Mouse (Mus musculus) hematopoietic stem cell, adult 5-6 weeks (primary cell): ENCODE measurements at regions not wholly inside any gene's neighbourhood (a gene's known extent, or its start where the extent isn't known, plus 50 kb on each side); places are given as distances from the start of the nearest gene placed in this dataset.
A peak's percentile ranks its signal among the peaks of the same experiment; 100 is the strongest.

ENCODE experiments used
- ATAC-seq, 2 experiments: fragments of 125-278 bp in 1 of 2; replicated peaks in 1 of 2; 2 replicates each; pipeline ENCODE4 v1.8.0; 2016 to 2017; ENCODE audit warnings: inconsistent platforms in 2 of 2, mild to moderate bottlenecking in 2 of 2, moderate number of reproducible peaks in 2 of 2, low read depth in 1 of 2, moderate TSS enrichment in 1 of 2; ENCODE audit not compliant: low FRiP score in 2 of 2, poor library complexity in 2 of 2, severe bottlenecking in 2 of 2, insufficient read depth in 1 of 2, low TSS enrichment in 1 of 2

DNA sequence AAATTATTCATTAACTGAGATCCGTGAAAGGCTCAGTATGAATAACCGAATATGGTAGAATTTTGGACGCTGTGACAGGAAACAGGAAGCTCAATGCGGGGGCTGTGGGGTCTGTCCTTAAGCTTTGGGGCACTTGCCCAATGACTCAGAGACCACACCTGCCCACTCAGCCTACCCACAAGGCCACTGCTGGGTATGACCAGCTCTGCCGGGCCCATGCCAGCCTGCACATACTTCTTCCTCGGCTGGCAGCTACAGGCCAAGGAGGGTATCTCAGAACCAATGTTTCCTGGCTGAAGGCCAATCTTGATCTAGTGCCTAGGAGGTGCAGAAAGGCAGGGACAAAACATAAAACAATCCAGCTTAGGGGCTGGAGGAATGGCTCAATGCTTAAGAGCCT lies 230.9 kb upstream of the Serp2 start:
- peak; percentile 90 for ATAC-seq

DNA sequence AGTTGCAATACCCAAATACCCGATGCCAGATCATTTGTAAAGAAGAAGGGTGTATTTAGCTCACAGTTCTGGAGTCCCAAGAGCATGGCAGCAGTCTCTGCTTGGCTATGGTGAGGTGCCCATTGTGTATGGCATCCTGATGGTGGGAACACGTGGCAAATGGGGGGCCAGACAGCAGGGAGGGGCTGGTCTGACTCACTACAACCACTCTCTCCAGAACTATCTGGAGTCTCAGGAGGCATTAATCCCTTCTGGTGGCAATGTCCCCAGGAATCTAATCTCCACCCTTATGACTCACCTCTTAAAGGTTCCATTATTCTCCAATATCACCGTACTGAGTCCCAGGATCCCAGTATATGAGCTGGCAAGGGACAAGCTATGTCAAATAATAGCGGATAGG lies 229.5 kb upstream of the Serp2 start:
- ATAC-seq = no peak

DNA sequence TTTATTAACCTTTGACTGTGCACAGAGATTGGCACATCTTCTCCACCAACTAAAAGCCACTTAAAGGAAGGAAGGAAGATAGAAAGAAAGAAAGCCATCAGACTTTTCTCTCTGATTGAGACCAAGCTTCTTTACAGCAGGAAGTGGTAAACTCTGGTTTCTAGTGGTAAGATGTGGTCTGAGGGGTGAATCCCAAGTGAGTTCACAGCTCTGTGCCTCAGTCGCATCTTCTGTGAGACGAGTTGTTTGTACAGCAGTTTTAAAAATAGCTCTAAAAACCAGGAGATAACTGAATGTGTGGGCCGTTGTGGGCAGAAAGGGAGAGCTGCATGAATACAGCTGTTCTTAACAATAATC lies 224.8 kb upstream of the Serp2 start:
- peak; percentile 37 to 56; a peak in 3 of 4 replicates for ATAC-seq

- peak in 1 of 2 experiments; percentile 27; a peak in 1 of 4 replicates for ATAC-seq
Observed at GRCm38 (mm10) chr14:76780572-76781523, 224.2 kb upstream of the Serp2 start.

DNA sequence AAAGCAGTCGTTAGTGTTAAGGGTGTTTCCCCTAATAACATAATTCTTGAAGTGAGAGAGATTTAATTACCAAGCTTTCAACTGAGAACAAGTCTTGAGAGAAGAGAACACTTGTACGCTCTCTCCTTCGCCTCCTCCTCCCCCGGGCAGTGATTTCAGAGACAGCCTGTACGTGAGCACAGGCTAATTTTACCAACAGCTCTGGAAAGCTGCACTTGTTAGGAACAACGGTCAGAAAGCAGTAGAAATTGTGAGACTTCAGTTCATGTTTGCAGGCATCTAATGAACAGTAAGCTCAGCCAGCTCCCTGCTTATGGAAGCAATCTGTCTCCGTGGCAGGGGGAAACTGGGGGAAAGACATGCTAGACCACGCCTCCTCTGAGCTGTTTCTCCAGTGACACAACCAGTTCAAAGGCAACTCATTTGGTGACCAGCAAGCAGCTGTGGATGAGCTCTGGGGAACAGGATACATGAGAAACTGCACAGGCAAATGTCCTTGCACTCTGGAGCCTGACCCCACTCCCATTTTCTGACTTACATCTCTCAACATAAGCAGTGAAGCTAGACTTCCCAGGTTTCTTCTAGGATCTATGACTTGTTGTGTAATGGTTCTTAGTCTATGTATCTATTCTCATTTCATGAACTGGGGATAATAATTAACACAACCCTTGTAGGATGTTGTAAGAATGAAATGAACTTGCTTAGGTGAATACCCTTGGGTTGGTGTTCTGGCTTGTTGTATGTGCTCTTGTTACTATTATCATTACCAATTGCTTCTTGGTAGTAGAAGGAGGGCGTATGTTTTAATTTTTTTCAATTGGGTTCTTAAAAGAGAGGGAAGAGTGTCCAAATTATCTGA lies 222.1 kb upstream of the Serp2 start:
- ATAC-seq = no peak

DNA sequence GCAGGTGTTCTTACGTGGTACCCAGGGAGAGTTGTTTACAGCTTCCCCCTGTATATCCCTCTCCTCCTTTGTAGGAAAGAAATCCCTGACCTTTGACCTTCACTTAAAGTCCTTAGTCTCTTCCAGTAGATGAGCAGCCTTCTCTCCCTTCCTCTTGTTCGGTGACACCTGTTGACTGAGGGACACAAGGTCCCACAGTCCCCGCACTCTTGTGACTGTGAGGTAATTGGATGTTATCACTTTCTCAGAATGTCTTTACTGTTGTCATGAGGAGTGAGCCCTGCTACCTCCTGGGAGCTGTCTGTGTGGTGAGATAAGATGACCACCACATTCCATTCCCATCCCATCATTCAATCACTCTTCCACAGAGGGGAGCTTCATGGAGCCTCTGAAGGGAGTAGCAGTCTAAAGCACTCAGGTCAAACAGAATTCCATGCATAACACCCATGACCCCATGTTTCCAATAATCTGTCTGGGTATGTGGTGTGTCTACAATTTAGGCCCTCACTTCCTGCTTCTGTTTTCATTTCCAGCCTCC lies 218.8 kb upstream of the Serp2 start:
- no peak for ATAC-seq

DNA sequence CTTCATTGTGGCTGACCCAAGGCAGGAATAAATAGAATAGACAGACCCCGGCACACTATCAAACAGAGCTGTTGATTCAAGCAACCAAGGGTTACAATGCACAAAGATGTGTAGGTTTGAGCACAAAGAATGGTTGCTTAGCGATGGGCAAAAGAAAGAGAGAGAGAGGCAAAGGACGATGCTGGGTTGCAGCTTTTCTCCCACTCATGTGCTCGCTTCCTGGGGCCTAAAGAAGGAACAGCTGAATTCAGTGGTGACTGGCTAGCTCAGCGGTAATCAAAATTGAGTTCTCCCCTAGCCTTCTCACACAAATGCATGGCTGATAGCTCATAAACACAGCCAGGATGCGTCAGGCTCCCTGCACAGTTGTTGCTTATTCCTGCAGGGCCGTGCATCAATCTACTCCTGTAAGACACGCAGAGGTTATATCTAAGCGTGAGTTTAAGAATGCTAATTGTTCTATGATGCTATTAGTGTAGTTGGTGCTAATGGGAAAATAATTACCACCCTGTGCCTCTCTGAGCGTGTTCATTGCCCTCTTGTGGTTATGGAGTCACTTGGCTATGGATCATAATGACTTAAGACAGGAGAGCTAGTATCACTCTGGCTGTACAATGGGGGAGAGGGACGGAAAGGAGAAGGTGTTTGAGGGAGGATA lies 216.2 kb upstream of the Serp2 start:
- ATAC-seq = no peak

GRCm38 (mm10) chr14:76770106-76770505 lies 213.4 kb upstream of the Serp2 start:
- ATAC-seq = no peak

- ATAC-seq = no peak
Observed at GRCm38 (mm10) chr14:76767301-76767700, 210.6 kb upstream of the Serp2 start.

DNA sequence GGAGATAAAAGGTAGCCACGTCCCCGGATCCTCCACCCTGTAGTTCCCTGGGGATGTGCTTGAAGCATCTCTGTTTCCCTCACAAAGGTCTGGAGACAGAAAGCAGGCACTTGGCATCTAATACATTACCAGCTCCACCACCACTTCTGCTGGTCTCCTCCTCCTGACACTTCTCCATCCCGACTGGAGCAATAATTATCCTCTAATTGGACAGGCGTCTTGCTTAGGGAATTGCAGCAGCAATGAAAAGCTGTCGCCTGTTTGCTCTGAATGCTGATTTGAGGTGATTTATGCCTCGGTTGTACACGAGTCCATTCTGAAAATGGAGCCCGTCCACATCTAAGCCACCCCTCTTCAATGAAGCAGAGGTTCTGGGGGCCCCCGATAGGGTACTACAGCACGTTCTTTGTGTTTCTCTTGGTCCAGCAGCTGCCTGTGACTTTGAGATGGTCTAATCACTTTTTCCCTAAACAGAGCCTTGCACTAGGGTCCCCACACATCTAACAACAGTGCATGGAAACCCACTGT lies 209.6 kb upstream of the Serp2 start:
- no peak for ATAC-seq

- ATAC-seq = peak; percentile 19 to 33; a peak in 2 of 4 replicates
Observed at GRCm38 (mm10) chr14:76765094-76765504, 208.4 kb upstream of the Serp2 start.

DNA sequence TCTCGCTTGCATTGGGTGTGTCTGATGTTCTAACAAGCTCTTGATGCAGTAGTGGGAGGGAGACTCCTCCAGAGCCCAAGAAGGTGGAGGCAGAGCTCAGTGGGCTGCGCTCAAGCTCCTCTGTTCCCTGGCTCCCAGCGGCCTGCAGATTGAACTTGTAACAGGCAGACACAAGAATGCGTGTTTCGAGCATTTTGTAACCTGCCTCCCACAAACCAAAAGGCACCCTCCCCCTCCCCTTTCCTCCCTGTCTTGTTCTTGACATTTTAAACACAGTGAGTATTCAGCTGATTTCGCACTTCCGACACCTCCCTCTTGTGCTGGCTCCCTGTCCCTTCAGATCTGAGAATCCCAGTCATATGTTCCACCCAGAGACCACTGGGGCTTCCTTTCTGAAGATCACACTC lies 207.7 kb upstream of the Serp2 start:
- ATAC-seq = peak; percentile 61

- ATAC-seq = no peak
Observed at GRCm38 (mm10) chr14:76763539-76763938, 206.8 kb upstream of the Serp2 start.

- no peak for ATAC-seq
Observed at GRCm38 (mm10) chr14:76762777-76763176, 206.1 kb upstream of the Serp2 start.

- no peak for ATAC-seq
Observed at GRCm38 (mm10) chr14:76761691-76762090, 205.0 kb upstream of the Serp2 start.

DNA sequence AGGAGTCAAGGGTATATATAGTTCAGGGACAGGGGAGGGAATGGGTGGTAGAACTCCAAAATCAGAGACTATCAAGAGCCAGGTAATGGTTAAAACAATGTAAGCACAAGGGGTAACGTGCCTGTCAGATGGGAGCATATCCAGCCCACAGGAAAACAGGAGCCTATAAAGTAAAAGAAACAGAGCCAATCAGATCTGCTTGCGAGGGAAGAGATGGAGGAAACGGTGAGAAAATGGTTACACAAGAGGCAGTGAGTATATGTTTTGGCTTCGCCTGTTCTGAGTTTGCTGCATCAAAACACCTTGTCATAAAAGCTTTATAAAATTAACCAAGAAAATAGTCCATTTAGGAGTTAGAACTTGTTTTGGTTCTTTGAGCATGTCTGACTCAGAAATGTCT lies 204.6 kb upstream of the Serp2 start:
- ATAC-seq = no peak

DNA sequence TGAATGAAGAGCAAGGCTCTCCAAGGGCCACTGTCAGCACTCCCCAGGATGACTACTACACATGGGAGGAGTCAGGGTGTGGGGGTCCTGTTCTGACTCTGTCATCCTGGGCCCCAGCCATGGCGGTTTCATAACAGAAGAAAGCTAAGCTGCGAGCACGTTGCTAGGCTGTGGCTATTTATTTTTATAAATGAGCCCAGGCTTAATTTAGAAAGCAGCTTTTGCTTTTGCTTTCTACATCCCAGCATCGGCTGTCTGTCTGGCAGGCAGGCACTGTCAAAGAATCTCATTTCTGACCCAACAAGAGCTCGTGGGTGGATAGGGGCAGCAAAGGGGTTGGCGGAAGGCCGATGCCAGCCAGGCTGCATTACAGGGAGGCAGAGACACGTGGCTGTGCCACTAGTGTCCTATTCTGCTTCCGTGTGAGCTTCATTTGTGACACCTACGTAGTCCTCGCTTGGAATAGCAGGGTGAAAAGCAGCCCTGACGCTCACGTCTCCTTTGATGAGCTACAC lies 203.9 kb upstream of the Serp2 start:
- ATAC-seq = peak; percentile 40 to 60
